Mouse (Mus musculus) lung, postnatal 36 days (tissue): ENCODE data around the gene Ppfibp1.

Experiments
- DNase-seq: peaks from one replicate; pipeline ENCODE4 v3.0.0; 2022; ENCODE audit warnings: mixed read lengths

Ppfibp1 gene

DNA sequence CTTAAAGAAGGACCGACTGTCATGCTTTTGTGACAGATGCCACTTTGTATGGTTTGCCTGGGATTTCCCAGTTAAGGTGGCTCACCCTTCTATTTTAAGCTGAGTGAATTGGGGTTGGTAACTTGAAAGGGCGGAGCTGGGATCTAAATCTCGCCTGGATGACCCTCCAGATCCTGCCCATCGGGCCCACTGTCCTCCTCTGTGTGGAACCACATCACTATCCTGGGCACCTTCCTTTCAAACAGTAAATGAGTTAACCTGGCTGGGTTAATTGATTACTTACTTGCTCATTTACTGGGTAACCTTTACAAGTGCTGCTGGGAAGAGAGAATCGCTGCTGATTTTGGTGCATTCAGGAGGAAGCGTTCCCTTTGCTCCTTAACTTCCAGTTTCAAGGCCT, 30.1 kb downstream of the Ppfibp1 start:
- DNase-seq = no peak

DNA sequence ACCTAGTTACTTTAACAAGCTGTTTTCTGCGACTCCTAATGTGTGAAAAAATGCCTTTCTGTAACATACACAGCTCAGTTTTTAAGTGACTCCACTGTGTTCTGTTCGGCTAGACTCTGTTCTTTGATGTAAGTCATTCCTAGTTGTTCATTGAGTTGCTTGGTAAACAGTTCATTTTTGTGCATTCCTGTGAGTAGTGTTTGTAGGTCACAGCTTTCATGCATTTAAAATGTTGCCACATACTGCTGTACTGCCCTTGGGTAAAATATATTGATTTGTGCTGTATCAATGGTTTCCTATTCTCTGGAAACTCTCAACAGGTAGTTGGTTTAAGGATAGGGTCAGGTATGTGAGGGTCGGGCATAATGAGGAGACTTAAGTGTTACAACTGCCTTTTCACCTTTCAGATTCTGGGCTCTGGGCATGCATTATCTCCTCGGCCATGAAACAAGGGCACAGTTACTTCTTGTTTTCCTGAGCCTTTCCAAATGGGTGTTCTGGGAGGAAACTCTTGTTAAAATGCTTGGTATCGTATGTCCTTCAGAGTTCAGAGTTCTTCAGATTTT, 38.2 kb downstream of the Ppfibp1 start:
- DNase-seq = no peak

DNA sequence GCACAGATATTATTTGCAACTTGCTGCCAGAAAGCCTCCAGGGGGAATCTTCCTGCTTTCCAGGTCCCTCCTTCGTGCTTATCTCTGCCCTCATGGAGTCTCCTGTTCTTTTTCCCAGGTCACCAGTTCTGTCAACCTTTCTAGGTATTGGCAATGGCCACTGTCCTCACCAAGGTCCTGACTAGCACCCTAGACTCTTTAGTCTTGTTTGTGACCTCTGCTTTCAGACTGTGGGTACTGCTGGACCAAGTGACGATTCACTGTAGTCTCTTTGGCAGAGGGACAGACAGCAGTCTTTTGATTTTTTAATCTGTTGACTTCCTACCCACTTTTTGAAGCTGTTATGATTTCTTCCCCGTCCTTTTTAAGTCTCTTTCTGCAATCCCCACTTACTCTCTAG, 39.8 kb downstream of the Ppfibp1 start:
- DNase-seq = no peak

DNA sequence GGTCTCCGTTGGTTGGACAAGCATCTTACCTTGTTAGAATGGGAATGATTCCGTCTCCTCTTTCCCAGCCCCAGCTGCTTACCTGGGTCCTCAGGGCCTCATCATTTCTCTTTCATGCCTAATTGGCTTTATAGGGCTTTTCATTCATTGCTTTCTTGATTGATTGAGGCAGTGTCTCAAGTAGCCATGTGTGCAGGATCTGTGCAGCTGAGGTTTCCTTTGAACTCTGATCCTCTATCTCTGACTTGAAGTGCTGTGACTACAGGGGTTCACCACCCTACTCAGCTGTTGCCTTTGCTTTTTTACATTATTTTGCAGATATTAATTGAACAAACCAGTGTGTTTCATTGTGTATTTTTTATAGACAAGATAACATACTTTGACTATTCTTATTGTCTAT, 40.7 kb downstream of the Ppfibp1 start:
- DNase-seq = no peak

DNA sequence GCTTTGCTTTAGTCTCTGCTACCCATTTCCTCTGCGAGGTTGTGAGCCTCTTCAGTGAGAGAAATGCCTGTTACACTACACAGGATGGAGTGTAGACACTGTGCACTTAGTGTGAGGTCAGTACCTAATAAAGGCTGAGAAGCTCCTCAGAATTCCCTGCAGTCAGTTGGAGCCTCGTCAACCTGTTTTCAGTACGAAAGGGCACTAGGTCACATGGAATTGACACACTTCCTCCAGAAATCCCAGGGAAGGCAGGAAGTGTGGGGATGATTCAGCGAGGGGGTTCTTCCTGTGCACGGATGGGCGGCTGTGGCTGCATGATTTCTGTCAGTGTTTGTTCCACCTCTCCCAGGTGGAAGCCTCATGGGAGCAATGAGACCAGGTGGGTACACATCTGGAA, 44.8 kb downstream of the Ppfibp1 start:
- peak; percentile 45 for DNase-seq

DNA sequence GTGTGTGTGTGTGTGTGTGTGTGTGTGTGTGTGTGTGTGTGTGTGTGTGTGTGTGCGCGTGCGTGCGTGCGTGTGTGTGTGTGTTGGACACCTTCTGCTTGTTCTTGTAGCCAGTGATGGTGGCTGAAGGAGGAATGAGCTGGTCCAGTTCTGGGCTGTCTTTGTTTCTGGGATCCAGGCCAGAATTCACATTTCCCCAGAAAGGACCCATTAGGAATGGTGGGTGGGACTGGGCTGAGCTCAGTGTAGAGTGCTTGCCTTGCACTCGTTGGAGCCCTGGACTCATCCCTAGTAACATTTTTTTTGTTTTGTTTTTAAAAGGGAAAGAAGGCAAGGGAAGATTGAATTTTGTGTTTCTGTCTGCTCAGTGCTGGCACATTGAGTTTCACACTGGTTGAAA, 47.7 kb downstream of the Ppfibp1 start:
- DNase-seq = peak; percentile 59

DNA sequence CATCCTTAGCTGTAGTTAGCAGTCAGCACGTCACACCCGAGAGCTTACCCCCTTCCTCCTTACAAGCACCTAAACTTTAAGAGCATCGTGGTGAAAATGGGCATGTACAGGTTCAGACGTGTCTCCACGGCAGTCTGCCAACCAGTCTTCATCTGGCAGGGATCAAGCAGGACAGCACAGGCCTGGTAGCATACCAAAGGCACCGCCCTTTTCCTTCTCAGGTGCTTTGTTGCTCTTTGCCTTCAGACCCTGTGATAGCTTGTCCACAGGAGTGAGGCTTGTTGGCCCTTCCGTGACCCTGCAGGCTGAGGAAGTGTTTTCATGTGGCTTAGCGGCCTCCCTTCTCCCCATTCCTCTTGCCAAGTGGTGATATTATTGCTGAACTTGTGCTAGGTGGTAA, 50.7 kb downstream of the Ppfibp1 start:
- DNase-seq = peak; percentile 41

DNA sequence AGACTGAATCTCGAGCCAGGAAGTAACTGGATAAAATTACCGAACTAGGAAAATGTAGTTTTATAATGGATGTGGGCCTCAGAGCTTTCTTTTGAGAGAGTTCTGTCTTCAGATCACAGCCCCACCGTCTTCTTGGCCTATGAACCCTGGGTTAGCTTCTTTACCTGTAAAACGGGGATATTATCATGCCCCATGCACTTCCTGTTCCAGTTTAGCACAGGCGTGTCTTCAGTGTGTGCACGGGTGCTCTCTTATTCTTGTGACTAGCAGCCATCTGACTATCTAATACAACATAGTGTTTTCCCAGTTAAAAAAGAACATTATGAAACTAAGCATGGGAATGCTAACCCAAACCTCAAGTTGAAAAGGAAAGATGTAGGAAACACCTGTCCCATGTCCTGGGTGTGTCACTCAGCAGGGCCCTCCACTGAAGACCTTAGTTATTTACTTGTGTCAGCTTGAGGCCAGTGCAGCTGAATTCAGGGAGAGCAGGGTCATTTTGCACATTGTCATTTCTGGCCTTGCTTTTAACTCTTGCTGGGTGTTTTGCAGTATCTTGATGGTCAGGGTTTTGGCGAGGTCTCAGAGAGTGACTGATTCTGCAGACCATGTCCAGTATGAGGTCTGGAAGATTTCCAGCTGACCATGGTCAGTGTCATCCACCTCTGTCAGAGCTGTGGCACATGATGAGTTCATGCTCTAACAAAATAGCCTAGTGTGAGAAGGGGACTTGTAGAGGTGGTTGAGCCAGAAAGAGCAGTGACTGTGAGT, 53.4 kb downstream of the Ppfibp1 start:
- DNase-seq = no peak

DNA sequence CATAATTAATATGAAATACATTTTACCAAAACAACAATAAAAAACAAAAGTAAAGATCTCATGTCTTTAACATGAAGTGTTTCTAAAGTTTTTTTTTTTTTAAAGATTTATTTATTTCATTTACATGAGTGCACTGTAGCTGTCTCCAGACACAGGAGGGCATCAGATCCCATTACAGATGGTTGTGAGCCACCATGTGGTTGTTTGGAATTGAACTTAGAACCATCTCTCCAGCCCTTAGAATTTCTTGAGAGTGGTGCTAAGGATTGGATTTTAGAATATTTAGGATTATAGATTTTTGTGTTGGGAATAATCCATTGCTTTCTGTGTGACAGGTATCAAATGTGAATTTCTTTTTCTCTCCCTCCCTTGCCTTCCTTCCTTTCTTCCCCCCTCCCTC, 55.7 kb downstream of the Ppfibp1 start:
- no peak for DNase-seq

DNA sequence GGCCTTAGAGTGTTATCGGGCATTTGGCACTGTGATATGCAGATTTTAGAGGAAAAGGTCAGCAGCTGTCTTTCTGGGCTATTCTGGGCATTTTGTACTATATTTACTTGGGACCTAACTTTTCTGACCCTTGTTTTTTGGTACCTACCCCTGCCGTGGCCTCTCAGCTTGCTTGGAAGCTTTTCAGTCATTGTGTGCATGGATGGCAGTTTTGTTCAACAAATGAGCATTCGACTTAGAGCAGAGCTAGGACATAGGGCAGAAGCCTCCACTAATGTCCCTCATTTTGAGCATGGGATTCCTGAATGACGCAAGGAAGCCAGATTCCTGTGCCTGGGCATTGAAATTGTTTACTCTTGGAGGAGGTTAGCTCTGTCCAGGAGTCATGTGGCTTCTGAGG, 56.5 kb downstream of the Ppfibp1 start:
- no peak for DNase-seq

DNA sequence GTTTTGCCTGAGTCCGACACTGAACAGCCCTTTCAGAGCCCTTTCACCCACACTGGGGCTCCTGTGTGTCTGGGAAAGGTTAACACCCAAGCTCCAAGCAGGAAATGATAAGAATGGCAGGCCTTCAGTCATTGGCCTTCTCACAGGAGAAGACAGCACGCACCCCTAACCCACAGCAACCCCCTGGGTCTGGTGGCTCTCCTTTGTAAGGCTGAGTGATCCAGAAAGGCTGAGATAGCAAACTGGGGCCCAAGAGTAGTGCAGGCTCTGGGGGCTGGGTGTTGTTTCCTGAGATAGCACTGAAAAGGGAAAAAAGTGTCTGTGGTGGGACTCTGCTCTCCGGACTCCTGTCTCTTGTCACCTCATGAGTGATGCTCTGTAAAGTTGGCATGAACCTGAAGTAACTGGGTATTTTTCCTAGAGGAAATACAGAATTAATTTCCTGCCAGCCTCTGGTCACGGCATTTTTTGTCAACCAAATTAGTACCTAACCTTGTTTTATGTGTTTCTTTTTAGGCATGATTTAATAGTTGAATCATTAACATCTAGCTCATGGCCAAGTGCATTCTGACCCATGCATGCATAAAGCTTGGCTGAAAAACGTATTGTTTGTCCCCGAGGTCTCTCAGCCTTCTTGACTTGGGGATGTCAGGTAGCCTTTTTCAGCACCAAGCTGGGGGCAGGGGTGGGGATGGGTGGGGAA, 58.2 kb downstream of the Ppfibp1 start:
- no peak for DNase-seq

DNA sequence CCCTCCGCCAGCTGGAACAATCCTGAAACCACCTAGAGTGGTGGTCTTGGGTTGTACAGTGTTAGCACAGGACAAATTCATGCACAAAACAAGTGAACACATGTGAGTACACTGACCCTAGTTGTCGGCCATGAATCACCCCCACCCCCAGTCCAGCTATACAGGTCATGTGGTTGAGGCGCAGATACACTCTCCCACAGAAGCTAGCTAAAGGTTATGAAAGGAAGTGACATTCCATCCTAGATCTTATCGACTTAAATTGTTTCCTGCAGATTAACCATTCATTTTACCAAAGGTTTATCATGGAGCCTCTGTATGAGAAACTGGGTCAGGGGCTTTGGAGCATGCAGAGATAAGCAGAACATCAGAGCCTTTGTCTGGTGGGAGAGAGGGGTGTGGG, 58.9 kb downstream of the Ppfibp1 start:
- no peak for DNase-seq

DNA sequence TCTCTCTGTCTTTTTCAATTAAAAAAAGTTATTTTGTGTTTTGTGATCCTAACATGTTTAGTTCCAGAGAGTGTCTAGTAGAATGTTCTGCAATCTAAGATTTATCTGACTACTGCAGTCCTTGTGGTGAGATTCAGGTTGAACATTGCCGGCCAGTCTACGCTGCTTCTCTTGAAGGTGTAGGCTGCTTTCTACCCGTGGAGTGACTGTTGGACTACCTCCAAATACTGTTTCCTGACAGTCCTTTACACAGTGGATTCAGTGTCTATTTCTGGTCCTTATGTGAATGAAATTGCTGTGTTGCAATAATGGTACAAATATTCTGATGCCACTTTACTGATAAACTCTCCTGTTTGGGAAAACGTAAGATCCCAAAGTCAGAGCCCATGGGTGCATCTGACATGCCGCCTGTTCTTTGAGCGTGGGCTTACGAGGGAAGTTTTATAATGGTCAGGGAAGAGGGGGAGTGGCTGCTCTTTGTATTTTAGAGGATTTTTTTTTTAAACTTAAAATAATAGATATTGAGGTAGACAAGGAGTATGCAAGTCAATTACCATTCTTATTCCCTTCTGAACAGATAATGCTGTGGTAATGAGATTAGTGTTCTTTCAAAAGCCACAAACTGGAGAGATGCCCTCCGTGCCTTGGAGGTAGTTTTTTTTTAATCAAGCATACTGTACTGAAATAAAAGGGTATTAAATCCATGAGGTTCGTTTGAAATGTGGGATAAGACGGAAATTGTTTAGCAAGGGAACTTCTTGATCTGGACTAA, 61.6 kb downstream of the Ppfibp1 start:
- no peak for DNase-seq

DNA sequence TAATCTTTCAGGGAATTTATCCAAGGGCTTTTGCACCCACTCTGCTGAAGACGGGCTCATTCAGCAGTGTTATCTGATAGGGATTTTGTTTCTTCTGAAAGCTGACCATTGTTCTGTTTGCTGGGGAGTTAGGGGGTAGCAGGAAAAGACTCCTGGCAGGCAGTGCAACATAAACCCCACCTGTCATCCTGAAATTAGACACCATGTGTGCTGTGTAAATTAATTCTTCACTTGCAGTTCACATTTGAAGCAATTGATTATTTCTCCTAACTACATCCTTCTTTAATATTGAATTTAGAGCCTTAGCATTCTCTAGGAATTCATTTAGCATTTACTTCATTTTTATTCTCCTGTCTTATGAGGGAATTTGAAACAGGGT, 62.2 kb downstream of the Ppfibp1 start:
- DNase-seq = no peak

DNA sequence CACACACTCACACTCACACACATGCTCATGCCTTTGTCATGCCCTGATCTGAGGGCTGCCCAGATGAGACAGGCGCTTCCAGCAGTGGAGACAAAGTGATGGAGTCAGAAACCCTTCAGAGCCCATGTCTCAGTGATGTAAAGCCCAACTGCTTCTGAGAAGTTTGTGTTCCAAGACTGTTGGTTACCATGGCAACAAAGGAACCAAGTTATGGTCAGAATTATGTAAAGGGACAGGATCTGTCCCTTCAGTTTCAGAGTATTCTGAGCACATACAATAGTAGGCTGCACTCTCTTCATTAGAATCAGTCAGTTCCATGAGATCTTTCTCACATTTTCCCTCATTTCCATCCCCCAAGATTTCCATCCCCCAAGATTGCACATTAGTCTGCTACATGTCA, 66.0 kb downstream of the Ppfibp1 start, which contains the start of gene 1700034J05Rik:
1700034J05Rik (minus strand) TSS at position 165 of the 400 bp plus-strand sequence.
- DNase-seq = no peak

DNA sequence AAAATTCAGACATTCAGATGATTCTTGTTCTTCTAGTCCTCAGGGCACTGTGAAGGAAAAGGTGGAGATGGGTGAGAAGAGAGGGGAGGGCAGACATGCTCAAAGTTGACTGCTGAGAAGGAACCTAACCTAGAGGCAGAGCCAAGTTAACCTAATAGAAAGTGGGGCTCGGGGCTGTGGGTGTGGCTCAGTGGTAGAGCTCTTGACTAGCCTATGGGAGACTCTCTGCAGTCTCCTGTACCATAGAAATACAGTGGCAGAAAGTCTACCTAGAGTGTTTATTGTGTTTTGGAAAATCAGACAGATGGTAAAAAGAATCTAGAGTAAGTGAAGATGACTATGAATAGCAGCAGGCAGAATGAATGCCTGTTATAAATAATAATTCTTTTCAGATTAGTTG, 67.2 kb downstream of the Ppfibp1 start:
- no peak for DNase-seq

DNA sequence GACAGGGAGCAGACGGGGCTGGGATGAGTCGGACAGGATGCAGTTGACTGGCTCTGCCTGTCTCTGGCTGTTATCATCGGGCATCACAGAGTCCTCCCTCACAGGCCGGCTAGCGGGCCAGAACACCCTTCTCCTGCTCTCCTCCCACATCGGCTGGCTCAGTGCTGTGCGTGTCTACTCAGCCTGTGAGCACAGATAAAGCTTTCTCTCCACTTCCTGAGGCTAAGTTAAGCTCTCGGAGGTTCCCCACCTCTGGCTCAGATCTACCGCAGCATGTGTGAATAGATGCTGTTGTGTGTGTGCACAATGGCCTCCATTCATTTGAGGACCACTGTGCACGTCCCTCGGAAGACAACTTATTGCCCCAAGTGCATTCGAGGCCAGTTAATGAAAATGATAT, 67.6 kb downstream of the Ppfibp1 start:
- DNase-seq = peak; percentile 10

DNA sequence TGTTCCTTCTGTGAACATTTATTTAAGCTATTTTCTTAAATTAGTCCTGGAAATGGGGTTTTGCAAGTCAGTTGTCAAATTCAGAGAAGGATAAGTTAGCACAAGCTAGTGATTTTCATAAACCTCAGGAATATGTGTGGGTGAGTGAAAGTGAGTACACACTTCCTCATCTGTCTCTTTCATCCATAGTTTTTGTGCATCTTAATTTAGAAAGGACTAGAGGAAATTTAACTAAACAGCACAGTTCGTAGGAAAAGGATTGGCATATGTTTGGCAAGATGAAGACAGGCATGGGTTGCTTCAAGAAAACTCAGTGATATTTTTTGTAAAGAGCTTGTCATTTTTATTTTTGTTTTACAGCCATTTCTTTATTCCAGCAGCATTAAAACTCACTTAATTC, 68.7 kb downstream of the Ppfibp1 start:
- DNase-seq = no peak

DNA sequence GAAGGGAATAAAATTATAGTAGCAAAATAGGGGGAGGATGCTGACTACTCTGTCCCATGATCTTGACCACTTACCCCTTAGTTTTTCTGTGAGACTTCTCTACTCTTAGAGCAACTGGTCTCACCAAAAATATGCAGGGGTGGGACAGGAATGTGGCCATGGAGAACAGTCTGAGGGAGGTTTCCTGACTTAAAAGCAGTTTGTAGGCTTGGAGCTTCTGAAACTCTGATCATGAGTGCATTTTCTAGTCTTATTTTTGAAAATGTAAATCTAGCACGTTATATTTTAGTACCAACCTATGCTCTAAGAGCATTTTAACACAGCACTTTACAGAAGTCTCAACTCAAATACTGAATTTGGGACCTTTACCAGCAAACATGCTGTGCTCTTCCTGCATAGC, 70.4 kb downstream of the Ppfibp1 start:
- DNase-seq = no peak

DNA sequence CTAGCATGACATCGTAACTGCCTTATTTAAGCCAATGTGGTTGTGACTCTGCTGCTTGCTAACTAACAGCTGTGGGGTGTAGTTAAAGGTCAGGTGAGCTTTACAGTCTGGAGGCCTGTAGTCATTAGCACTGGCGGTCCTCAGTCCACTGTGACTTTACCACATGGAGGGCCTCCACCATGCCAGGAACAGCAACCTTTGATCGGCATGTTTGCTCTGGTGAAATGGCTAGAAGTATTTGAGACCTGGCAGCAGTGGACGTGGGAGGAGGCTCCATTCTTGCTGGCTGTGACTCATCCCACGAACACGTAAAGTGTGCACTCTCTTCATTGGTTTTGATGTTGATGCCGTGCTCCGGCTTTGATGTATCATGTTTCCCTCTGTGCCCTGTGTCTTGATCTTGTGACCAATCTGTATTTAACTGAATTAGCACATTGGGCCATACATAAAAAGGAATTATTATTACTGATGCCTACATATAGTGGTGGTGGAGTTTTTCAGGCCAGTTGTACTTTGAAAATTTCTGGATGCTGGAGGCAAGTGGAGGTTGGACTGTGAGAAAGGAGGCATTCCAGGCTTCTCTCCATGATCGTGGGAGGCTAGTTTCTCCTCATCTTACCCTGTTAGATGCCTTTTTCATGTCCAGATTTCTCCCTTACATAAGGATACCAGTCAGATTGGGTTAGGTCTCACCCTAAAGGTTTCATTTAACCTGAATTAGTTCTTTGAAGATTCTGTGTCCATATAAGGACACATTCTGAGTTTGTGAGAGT, 71.8 kb downstream of the Ppfibp1 start:
- DNase-seq = peak; percentile 80

DNA sequence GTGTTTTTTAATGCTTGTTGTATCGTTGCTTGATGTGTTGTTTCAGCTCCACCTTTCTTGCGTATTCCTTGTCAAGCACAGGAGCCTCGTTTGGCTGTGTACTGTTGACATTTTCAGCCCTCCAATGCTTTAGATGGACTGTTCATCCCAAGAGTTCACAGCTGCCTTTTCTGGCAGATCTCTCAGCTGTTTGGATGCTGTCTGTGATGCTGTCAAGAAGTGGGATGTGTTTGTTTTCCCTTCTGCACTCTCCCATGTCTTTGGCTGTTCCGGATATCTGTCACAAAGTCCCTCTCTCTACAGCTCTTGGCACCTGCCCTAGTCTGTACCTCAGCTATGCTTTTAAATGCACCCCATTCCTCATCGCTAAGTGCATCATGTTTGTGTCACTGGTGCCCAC, 72.7 kb downstream of the Ppfibp1 start:
- peak; percentile 40 for DNase-seq

DNA sequence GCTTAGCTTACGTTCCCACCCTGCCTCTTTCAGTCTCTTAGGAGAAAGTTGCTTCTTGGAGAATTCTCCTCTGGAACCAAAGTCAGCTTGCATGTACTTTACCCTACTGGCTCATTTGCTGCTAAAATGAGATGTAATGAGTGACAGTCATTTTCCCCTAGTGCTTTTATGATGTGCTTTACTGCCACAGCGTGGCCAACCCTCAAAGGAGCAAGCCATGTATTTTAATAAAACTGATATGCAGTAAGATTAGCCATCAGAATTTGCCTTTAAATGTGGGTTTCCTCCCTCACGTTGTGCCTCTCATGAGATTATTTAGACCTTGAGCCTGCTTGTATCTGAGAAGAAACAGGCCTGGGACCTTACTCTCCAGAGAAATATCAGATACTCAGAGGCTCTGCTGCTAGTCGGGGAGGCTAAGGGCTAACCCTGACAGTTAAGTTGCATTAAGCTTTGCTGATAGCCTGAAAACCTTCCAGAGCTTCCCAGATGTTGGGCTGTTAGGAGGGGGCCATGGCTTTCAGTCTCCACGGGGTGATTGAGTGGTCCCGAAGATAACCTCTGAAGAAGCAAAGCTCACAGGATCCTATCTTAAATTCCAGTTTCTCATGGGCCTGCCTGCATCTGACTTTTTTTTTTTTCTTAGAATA, 73.7 kb downstream of the Ppfibp1 start:
- peak; percentile 25 for DNase-seq
